Mouse (Mus musculus) erythroid progenitor cell, adult 5-6 weeks (primary cell): Measurements from ENCODE around the gene Arl5c. TPM values are rescaled to one million over a fixed set of nuclear protein-coding genes. Genes with fewer than 3 reads are reported as not detected.

Experiments
- ATAC-seq: replicated peaks from 2 replicates; pipeline ENCODE4 v1.8.0; 2016; ENCODE audit warnings: moderate number of reproducible peaks, mild to moderate bottlenecking, moderate TSS enrichment, inconsistent platforms; ENCODE audit not compliant: poor library complexity, low FRiP score, severe bottlenecking
- total RNA-seq, 2 experiments: library from RNA; stranded (forward) in 1 of 2; stranded (reverse) in 1 of 2; fragments of 150-400 nt in 1 of 2; fragments of 186-747, 209-891 nt in 1 of 2; gene quantifications; 2 replicates each; pipeline versions ENCODE4 v1.2.3 to v1.2.4; 2015 to 2017; ENCODE audit warnings: low replicate concordance in 2 of 2

Gene Arl5c
- total RNA-seq, 2 experiments from 2014 or later, result 8.8 to 9.6 TPM

- no peak for ATAC-seq
Measured at GRCm38 (mm10) chr11:97943256-97943655, 52.7 kb downstream of the Arl5c start.

GRCm38 (mm10) chr11:97942420-97943111, 53.4 kb downstream of the Arl5c start:
- no peak for ATAC-seq

Other genes starting within 250 kb of the Arl5c start
- 8.3 and 13.8 TPM in 2 replicates for gene Cwc25, start 229.6 kb downstream of the Arl5c start, total RNA-seq (2015; ENCODE audit: low replicate concordance)
- 8.8 and 19.1 TPM in 2 replicates for gene Cwc25, start 229.6 kb downstream of the Arl5c start, total RNA-seq (2017; ENCODE audit: low replicate concordance)
- gene 1700001P01Rik, start 220.3 kb downstream of the Arl5c start, total RNA-seq (2015; ENCODE audit: low replicate concordance), result not detected in 2 replicates
- gene 1700001P01Rik, start 220.3 kb downstream of the Arl5c start, total RNA-seq (2017; ENCODE audit: low replicate concordance), result not detected in 2 replicates
- gene Rpl23, start 213.7 kb downstream of the Arl5c start, total RNA-seq (2015; ENCODE audit: low replicate concordance), result 324 and 337 TPM in 2 replicates
- 331 and 402 TPM in 2 replicates for gene Rpl23, start 213.7 kb downstream of the Arl5c start, total RNA-seq (2017; ENCODE audit: low replicate concordance)
- 28.9 and 33.5 TPM in 2 replicates for gene Lasp1, start 197.2 kb downstream of the Arl5c start, total RNA-seq (2015; ENCODE audit: low replicate concordance)
- 14.8 and 57.0 TPM in 2 replicates for gene Lasp1, start 197.2 kb downstream of the Arl5c start, total RNA-seq (2017; ENCODE audit: low replicate concordance)
- not detected in 2 replicates for gene B230217C12Rik, start 155.4 kb downstream of the Arl5c start, total RNA-seq (2015; ENCODE audit: low replicate concordance)
- gene B230217C12Rik, start 155.4 kb downstream of the Arl5c start, total RNA-seq (2017; ENCODE audit: low replicate concordance), result not detected in 2 replicates
- gene Fbxo47, start 112.0 kb downstream of the Arl5c start, total RNA-seq (2015; ENCODE audit: low replicate concordance), result not detected in 2 replicates
- gene Fbxo47, start 112.0 kb downstream of the Arl5c start, total RNA-seq (2017; ENCODE audit: low replicate concordance), result 0.61 and 0.64 TPM in 2 replicates
- gene Plxdc1, start 9.7 kb downstream of the Arl5c start, total RNA-seq (2015; ENCODE audit: low replicate concordance), result 1.3 TPM in 1 of 2 replicates, not detected in the other
- 2.3 and 2.4 TPM in 2 replicates for gene Plxdc1, start 9.7 kb downstream of the Arl5c start, total RNA-seq (2017; ENCODE audit: low replicate concordance)
- not detected in 2 replicates for gene Cacnb1, start 26.9 kb upstream of the Arl5c start, total RNA-seq (2015; ENCODE audit: low replicate concordance)
- gene Cacnb1, start 26.9 kb upstream of the Arl5c start, total RNA-seq (2017; ENCODE audit: low replicate concordance), result 0.13 and 0.68 TPM in 2 replicates
- gene Rpl19, start 30.5 kb upstream of the Arl5c start, total RNA-seq (2015; ENCODE audit: low replicate concordance), result 931 and 1,058 TPM in 2 replicates
- gene Rpl19, start 30.5 kb upstream of the Arl5c start, total RNA-seq (2017; ENCODE audit: low replicate concordance), result 346 and 531 TPM in 2 replicates
- not detected in 2 replicates for gene Stac2, start 57.3 kb upstream of the Arl5c start, total RNA-seq (2015; ENCODE audit: low replicate concordance)
- not detected in 2 replicates for gene Stac2, start 57.3 kb upstream of the Arl5c start, total RNA-seq (2017; ENCODE audit: low replicate concordance)
- 8.6 and 13.4 TPM in 2 replicates for gene Fbxl20, start 154.2 kb upstream of the Arl5c start, total RNA-seq (2015; ENCODE audit: low replicate concordance)
- gene Fbxl20, start 154.2 kb upstream of the Arl5c start, total RNA-seq (2017; ENCODE audit: low replicate concordance), result 1.4 and 7.7 TPM in 2 replicates
- gene Med1, start 197.1 kb upstream of the Arl5c start, total RNA-seq (2015; ENCODE audit: low replicate concordance), result 46.9 and 62.9 TPM in 2 replicates
- 29.0 and 35.2 TPM in 2 replicates for gene Med1, start 197.1 kb upstream of the Arl5c start, total RNA-seq (2017; ENCODE audit: low replicate concordance)
- gene Cdk12, start 206.9 kb upstream of the Arl5c start, total RNA-seq (2015; ENCODE audit: low replicate concordance), result 58.0 and 63.3 TPM in 2 replicates
- gene Cdk12, start 206.9 kb upstream of the Arl5c start, total RNA-seq (2017; ENCODE audit: low replicate concordance), result 61.8 and 66.0 TPM in 2 replicates